Mouse (Mus musculus): ENCODE measurements around the gene Taar3. TPM values are rescaled to one million over a fixed set of nuclear protein-coding genes. Genes with fewer than 3 reads are reported as not detected.

Taar3 gene
- polyA plus RNA-seq (2012; rRNA removed), result not detected in 2 replicates

GRCm38 (mm10) chr10:23949508-23950005, at the start of gene Taar3:
Gene Taar3 (plus strand): TSS chr10:23949558.

GRCm38 (mm10) chr10:23920056-23920455, 29.3 kb upstream of the Taar3 start, which contains the start of gene Taar1:
Gene Taar1 (plus strand): TSS chr10:23920356.

GRCm38 (mm10) chr10:23938312-23938711, 11.0 kb upstream of the Taar3 start, which contains the start of gene Taar2:
Gene Taar2 (plus strand): TSS chr10:23938572.

GRCm38 (mm10) chr10:23960444-23960915, 11.1 kb downstream of the Taar3 start, which contains the start of gene Taar4:
Gene Taar4 (plus strand): TSS chr10:23960494.

GRCm38 (mm10) chr10:23970656-23971165, 21.4 kb downstream of the Taar3 start, which contains the start of gene Taar5:
Gene Taar5 (plus strand): TSS chr10:23970706.

GRCm38 (mm10) chr10:23985546-23985945, 36.2 kb downstream of the Taar3 start, which contains the start of gene Taar6:
Gene Taar6 (minus strand): TSS chr10:23985646.

GRCm38 (mm10) chr10:23993381-23993780, 44.0 kb downstream of the Taar3 start, which contains the start of gene Taar7a:
Gene Taar7a (minus strand): TSS chr10:23993481.

GRCm38 (mm10) chr10:23999639-24000038, 50.3 kb downstream of the Taar3 start, which contains the start of gene Taar7b:
Gene Taar7b (plus strand): TSS chr10:23999939.

Other genes with a start within 250 kb of the Taar3 start
- gene Rps12, start 162.3 kb upstream of the Taar3 start, polyA plus RNA-seq (2012; rRNA removed), result 3,597 and 5,155 TPM in 2 replicates
- 15.1 and 17.1 TPM in 2 replicates for gene Slc18b1, start 152.6 kb upstream of the Taar3 start, polyA plus RNA-seq (2012; rRNA removed)
- 0.04 TPM in 1 of 2 replicates, not detected in the other for gene Vnn3, start 98.1 kb upstream of the Taar3 start, polyA plus RNA-seq (2012; rRNA removed)
- 1.0 and 1.4 TPM in 2 replicates for gene Vnn1, start 54.9 kb upstream of the Taar3 start, polyA plus RNA-seq (2012; rRNA removed)
- gene Taar1, start 29.2 kb upstream of the Taar3 start, polyA plus RNA-seq (2012; rRNA removed), result not detected in 2 replicates
- gene Taar2, start 11.0 kb upstream of the Taar3 start, polyA plus RNA-seq (2012; rRNA removed), result not detected in 2 replicates
- gene Taar4, start 10.9 kb downstream of the Taar3 start, polyA plus RNA-seq (2012; rRNA removed), result not detected in 2 replicates
- 0.10 TPM in 1 of 2 replicates, not detected in the other for gene Taar5, start 21.1 kb downstream of the Taar3 start, polyA plus RNA-seq (2012; rRNA removed)
- gene Taar6, start 36.1 kb downstream of the Taar3 start, polyA plus RNA-seq (2012; rRNA removed), result not detected in 2 replicates
- gene Taar7a, start 43.9 kb downstream of the Taar3 start, polyA plus RNA-seq (2012; rRNA removed), result not detected in 2 replicates
- gene Taar7b, start 50.4 kb downstream of the Taar3 start, polyA plus RNA-seq (2012; rRNA removed), result not detected in 2 replicates
- not detected in 2 replicates for gene Taar7d, start 77.7 kb downstream of the Taar3 start, polyA plus RNA-seq (2012; rRNA removed)
- gene Taar7e, start 88.1 kb downstream of the Taar3 start, polyA plus RNA-seq (2012; rRNA removed), result not detected in 2 replicates
- not detected in 2 replicates for gene Taar7f, start 100.0 kb downstream of the Taar3 start, polyA plus RNA-seq (2012; rRNA removed)
- not detected in 2 replicates for gene Taar8a, start 126.9 kb downstream of the Taar3 start, polyA plus RNA-seq (2012; rRNA removed)
- gene Taar8b, start 142.7 kb downstream of the Taar3 start, polyA plus RNA-seq (2012; rRNA removed), result not detected in 2 replicates
- not detected in 2 replicates for gene Taar8c, start 152.4 kb downstream of the Taar3 start, polyA plus RNA-seq (2012; rRNA removed)
- not detected in 2 replicates for gene Taar9, start 160.0 kb downstream of the Taar3 start, polyA plus RNA-seq (2012; rRNA removed)
- 37.9 and 67.8 TPM in 2 replicates for gene Stx7, start 199.7 kb downstream of the Taar3 start, polyA plus RNA-seq (2012; rRNA removed)